Mouse (Mus musculus): ENCODE measurements around the gene Ints1. TPM values are rescaled to one million over a fixed set of nuclear protein-coding genes. Genes with fewer than 3 reads are reported as not detected.
A peak's percentile ranks its signal among the peaks of the same experiment; 100 is the strongest.

Ints1 gene
- total and polyA plus RNA-seq, 3 experiments = 25.2 to 115 (median 67.6) TPM

GRCm38 (mm10) chr5:139781406-139781805, 5.9 kb upstream of the Ints1 start:
- peaks cover 26% of the 10 kb centered on the region for H3K27me3 ChIP-seq (ENCODE audit: insufficient read depth, low read length)
- peaks cover 7% of the 10 kb centered on the region for H3K4me1 ChIP-seq (ENCODE audit: insufficient read depth, low read depth, low read length)
- DNase-seq (ENCODE audit: low spot score) (no peak), ATAC-seq (ENCODE audit: extremely low read depth, insufficient number of reproducible peaks, low FRiP score, poor library complexity, severe bottlenecking) (no peak)
- H3K9me3 ChIP-seq (replicated peaks) = no peaks in the 10 kb centered on the region
- TF ChIP-seq CTCF (IDR thresholded peaks at IDR 0.05; ENCODE audit: low read depth, low read length) (no peak), POLR2AphosphoS5 (IDR thresholded peaks at IDR 0.05; ENCODE audit: insufficient replicate concordance, low read depth, low read length) (no peak), GATA1 (IDR thresholded peaks at IDR 0.05; ENCODE audit: borderline replicate concordance, low read length) (no peak), GATA2 (IDR thresholded peaks at IDR 0.05; ENCODE audit: borderline replicate concordance, low read depth, low read length) (no peak), TAL1 (conservative IDR thresholded peaks at IDR 0.05; ENCODE audit: low read depth, low read length) (no peak)
- no peaks in the 10 kb centered on the region for H3K36me3 ChIP-seq (replicated peaks)
- no peak overlapping the region for H3K4me3 ChIP-seq (ENCODE audit: low read depth, low read length)

GRCm38 (mm10) chr5:139776966-139777365, 1.5 kb upstream of the Ints1 start:
- Histone ChIP-seq H3K4me1 (ENCODE audit: insufficient read depth, low read depth, low read length) (peaks cover 27% of the 10 kb centered on the region), H3K27me3 (ENCODE audit: insufficient read depth, low read length) (peaks cover 11% of the 10 kb centered on the region; the same call in 1 of the 2 replicates), H3K36me3 (replicated peaks) (peaks cover 23% of the 10 kb centered on the region), H3K4me3 (ENCODE audit: low read depth, low read length) (no peak overlapping the region), H3K9me3 (replicated peaks) (no peaks in the 10 kb centered on the region)
- no peak for DNase-seq (ENCODE audit: low spot score)
- no peak for TF ChIP-seq GATA1 (IDR thresholded peaks at IDR 0.05; ENCODE audit: borderline replicate concordance, low read length)
- TF ChIP-seq TAL1 (conservative IDR thresholded peaks at IDR 0.05; ENCODE audit: low read depth, low read length) = no peak
- TF ChIP-seq CTCF (IDR thresholded peaks at IDR 0.05; ENCODE audit: low read depth, low read length) = no peak
- no peak for TF ChIP-seq GATA2 (IDR thresholded peaks at IDR 0.05; ENCODE audit: borderline replicate concordance, low read depth, low read length)
- TF ChIP-seq POLR2AphosphoS5 (IDR thresholded peaks at IDR 0.05; ENCODE audit: insufficient replicate concordance, low read depth, low read length) = no peak
- no peak for ATAC-seq (ENCODE audit: extremely low read depth, insufficient number of reproducible peaks, low FRiP score, poor library complexity, severe bottlenecking)

- H3K4me3 ChIP-seq (ENCODE audit: low read depth, low read length) = no peak overlapping the region
- H3K27me3 ChIP-seq (ENCODE audit: insufficient read depth, low read length) = no peaks in the 10 kb centered on the region
- peaks cover 99% of the 10 kb centered on the region for H3K36me3 ChIP-seq (replicated peaks)
- no peak for DNase-seq (ENCODE audit: low spot score)
- peaks cover under 1% of the 10 kb centered on the region for H3K4me1 ChIP-seq (ENCODE audit: insufficient read depth, low read depth, low read length)
- TF ChIP-seq POLR2AphosphoS5 (IDR thresholded peaks at IDR 0.05; ENCODE audit: insufficient replicate concordance, low read depth, low read length) = no peak
- no peak for TF ChIP-seq CTCF (IDR thresholded peaks at IDR 0.05; ENCODE audit: low read depth, low read length)
- TF ChIP-seq GATA2 (IDR thresholded peaks at IDR 0.05; ENCODE audit: borderline replicate concordance, low read depth, low read length) = no peak
- no peak for TF ChIP-seq GATA1 (IDR thresholded peaks at IDR 0.05; ENCODE audit: borderline replicate concordance, low read length)
- TF ChIP-seq TAL1 (conservative IDR thresholded peaks at IDR 0.05; ENCODE audit: low read depth, low read length) = no peak
- no peaks in the 10 kb centered on the region for H3K9me3 ChIP-seq (replicated peaks)
- ATAC-seq (ENCODE audit: extremely low read depth, insufficient number of reproducible peaks, low FRiP score, poor library complexity, severe bottlenecking) = no peak
Measured at GRCm38 (mm10) chr5:139768216-139768615, 7.3 kb downstream of the Ints1 start.

- DNase-seq (ENCODE audit: low spot score) = peak; percentile 60
- H3K4me3 ChIP-seq (ENCODE audit: low read depth, low read length) = no peak overlapping the region
- H3K36me3 ChIP-seq (replicated peaks) = peaks cover 100% of the 10 kb centered on the region
Measured at GRCm38 (mm10) chr5:139764296-139764695, 11.2 kb downstream of the Ints1 start.

GRCm38 (mm10) chr5:139758096-139758495, 17.4 kb downstream of the Ints1 start:
- ATAC-seq (ENCODE audit: extremely low read depth, insufficient number of reproducible peaks, low FRiP score, poor library complexity, severe bottlenecking) (no peak), DNase-seq (ENCODE audit: low spot score) (no peak)
- TF ChIP-seq CTCF (IDR thresholded peaks at IDR 0.05; ENCODE audit: low read depth, low read length) (no peak), GATA1 (IDR thresholded peaks at IDR 0.05; ENCODE audit: borderline replicate concordance, low read length) (no peak), GATA2 (IDR thresholded peaks at IDR 0.05; ENCODE audit: borderline replicate concordance, low read depth, low read length) (no peak), TAL1 (conservative IDR thresholded peaks at IDR 0.05; ENCODE audit: low read depth, low read length) (no peak), POLR2AphosphoS5 (IDR thresholded peaks at IDR 0.05; ENCODE audit: insufficient replicate concordance, low read depth, low read length) (no peak)
- H3K9me3 ChIP-seq (replicated peaks) = no peaks in the 10 kb centered on the region
- H3K4me3 ChIP-seq (ENCODE audit: low read depth, low read length) = no peak overlapping the region
- H3K4me1 ChIP-seq (ENCODE audit: insufficient read depth, low read depth, low read length) = peaks cover 8% of the 10 kb centered on the region; the same call in 1 of the 2 replicates
- no peaks in the 10 kb centered on the region for H3K27me3 ChIP-seq (ENCODE audit: insufficient read depth, low read length)
- peaks cover 100% of the 10 kb centered on the region for H3K36me3 ChIP-seq (replicated peaks)

More at GRCm38 (mm10) chr5:139764296-139764695, 11.2 kb downstream of the Ints1 start:
- peak; percentile 22; the same call in 1 of the 2 replicates for ATAC-seq (ENCODE audit: extremely low read depth, insufficient number of reproducible peaks, low FRiP score, poor library complexity, severe bottlenecking)
- no peaks in the 10 kb centered on the region for H3K27me3 ChIP-seq (ENCODE audit: insufficient read depth, low read length)
- TF ChIP-seq CTCF (IDR thresholded peaks at IDR 0.05; ENCODE audit: low read depth, low read length) (peak; percentile 91), TAL1 (conservative IDR thresholded peaks at IDR 0.05; ENCODE audit: low read depth, low read length) (no peak)
- no peaks in the 10 kb centered on the region for H3K9me3 ChIP-seq (replicated peaks)
- no peaks in the 10 kb centered on the region; the same call in 1 of the 2 replicates for H3K4me1 ChIP-seq (ENCODE audit: insufficient read depth, low read depth, low read length)

GRCm38 (mm10) chr5:139756586-139756985, 18.9 kb downstream of the Ints1 start:
- no peak for DNase-seq (ENCODE audit: low spot score)
- Histone ChIP-seq H3K9me3 (replicated peaks) (no peaks in the 10 kb centered on the region), H3K4me3 (ENCODE audit: low read depth, low read length) (no peak overlapping the region), H3K4me1 (ENCODE audit: insufficient read depth, low read depth, low read length) (peaks cover 8% of the 10 kb centered on the region; the same call in 1 of the 2 replicates), H3K36me3 (replicated peaks) (peaks cover 100% of the 10 kb centered on the region), H3K27me3 (ENCODE audit: insufficient read depth, low read length) (no peaks in the 10 kb centered on the region)
- TF ChIP-seq GATA1 (IDR thresholded peaks at IDR 0.05; ENCODE audit: borderline replicate concordance, low read length) (no peak), POLR2AphosphoS5 (IDR thresholded peaks at IDR 0.05; ENCODE audit: insufficient replicate concordance, low read depth, low read length) (no peak), TAL1 (conservative IDR thresholded peaks at IDR 0.05; ENCODE audit: low read depth, low read length) (no peak), CTCF (IDR thresholded peaks at IDR 0.05; ENCODE audit: low read depth, low read length) (no peak), GATA2 (IDR thresholded peaks at IDR 0.05; ENCODE audit: borderline replicate concordance, low read depth, low read length) (no peak)
- ATAC-seq (ENCODE audit: extremely low read depth, insufficient number of reproducible peaks, low FRiP score, poor library complexity, severe bottlenecking) = no peak
